Mouse (Mus musculus) testis, postnatal 14 days (tissue): ENCODE measurements around the gene Sdccag8.
A peak's percentile ranks its signal among the peaks of the same experiment; 100 is the strongest.
"Not testable (repeated sequence)": the region's sequence is repeated elsewhere in the genome, so short reads cannot be mapped to it uniquely, and the experiment has no call there.

ENCODE experiments used
- DNase-seq: peaks from one replicate; pipeline ENCODE4 v3.0.0; 2021; ENCODE audit warnings: low spot score

The Sdccag8 gene

GRCm38 (mm10) chr1:176827945-176828485, 13.6 kb downstream of the Sdccag8 start:
- DNase-seq, result no peak

GRCm38 (mm10) chr1:176828666-176829065, 14.2 kb downstream of the Sdccag8 start:
- DNase-seq, result no peak

- no peak for DNase-seq
Observed at GRCm38 (mm10) chr1:176832071-176832470, 17.6 kb downstream of the Sdccag8 start.

- DNase-seq, result no peak
Observed at GRCm38 (mm10) chr1:176832607-176833006, 18.1 kb downstream of the Sdccag8 start.

- DNase-seq, result no peak
Observed at GRCm38 (mm10) chr1:176833257-176833656, 18.8 kb downstream of the Sdccag8 start.

- DNase-seq, result no peak
Observed at GRCm38 (mm10) chr1:176833948-176834347, 19.5 kb downstream of the Sdccag8 start.

- no peak for DNase-seq
Observed at GRCm38 (mm10) chr1:176834880-176835279, 20.4 kb downstream of the Sdccag8 start.

- no peak for DNase-seq
Observed at GRCm38 (mm10) chr1:176835501-176836294, 21.2 kb downstream of the Sdccag8 start.

- DNase-seq, result not testable (repeated sequence)
Observed at GRCm38 (mm10) chr1:176836562-176836961, 22.1 kb downstream of the Sdccag8 start.

- DNase-seq, result no peak
Observed at GRCm38 (mm10) chr1:176845082-176845977, 30.9 kb downstream of the Sdccag8 start.

GRCm38 (mm10) chr1:176847118-176847859, 32.8 kb downstream of the Sdccag8 start:
- no peak for DNase-seq

- DNase-seq, result no peak
Observed at GRCm38 (mm10) chr1:176848613-176849290, 34.3 kb downstream of the Sdccag8 start.

- no peak for DNase-seq
Observed at GRCm38 (mm10) chr1:176849377-176849776, 34.9 kb downstream of the Sdccag8 start.

GRCm38 (mm10) chr1:176851401-176851800, 36.9 kb downstream of the Sdccag8 start:
- DNase-seq, result no peak

- no peak for DNase-seq
Observed at GRCm38 (mm10) chr1:176852813-176853590, 38.5 kb downstream of the Sdccag8 start.

GRCm38 (mm10) chr1:176861981-176862644, 47.7 kb downstream of the Sdccag8 start:
- DNase-seq, result peak; percentile 16

GRCm38 (mm10) chr1:176870501-176870900, 56.0 kb downstream of the Sdccag8 start:
- no peak for DNase-seq

GRCm38 (mm10) chr1:176871975-176872374, 57.5 kb downstream of the Sdccag8 start:
- no peak for DNase-seq

- DNase-seq, result no peak
Observed at GRCm38 (mm10) chr1:176873463-176873862, 59.0 kb downstream of the Sdccag8 start.

GRCm38 (mm10) chr1:176874155-176874554, 59.7 kb downstream of the Sdccag8 start:
- DNase-seq, result no peak
